12 mouse cellular contexts compared by ENCODE assay signal in the genomic region with DNA sequence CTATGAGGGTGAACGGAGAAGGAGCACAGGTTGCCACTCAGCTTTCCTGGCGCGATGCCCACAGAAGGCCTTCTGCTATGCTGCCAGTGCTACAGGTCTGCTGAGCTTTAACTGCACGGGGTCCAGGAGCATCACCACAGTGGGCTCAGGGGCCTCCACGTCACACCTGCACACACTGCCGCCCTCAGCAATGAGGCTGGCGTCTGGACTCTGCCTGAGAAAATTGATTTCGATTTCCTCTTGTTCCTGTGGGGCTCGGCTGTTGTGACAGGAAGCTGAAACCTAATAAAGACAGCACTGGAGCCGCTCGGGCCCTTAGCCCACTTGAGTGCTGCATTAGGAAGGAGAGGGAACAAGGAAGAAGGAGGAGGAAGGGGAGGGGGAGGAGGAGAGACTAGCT.
DNase-seq lines count a peak whose midpoint lies in the region; ATAC-seq and TF ChIP-seq lines count a peak whose summit lies in the region.
"Had no signal": no experiment of that assay in that cellular context is flagged by ENCODE, and none has a peak within 500 bp of the region (broad histone marks: within the 10 kb centered on the region; RNA-seq: fewer than 3 reads in every experiment).

No protein-coding gene starts in this region.

- no peaks in the 10 kb centered on the region for H3K27me3 ChIP-seq in lung, embryonic 14.5 days (ENCODE audit: insufficient read depth, low read length)
- H3K27me3 ChIP-seq: embryonic facial prominence, embryonic 15.5 days; heart, embryonic 12.5 days had no signal

- H3K27ac ChIP-seq in lung, embryonic 14.5 days (ENCODE audit: low read depth), result no peak overlapping the region
- H3K27ac ChIP-seq: embryonic facial prominence, embryonic 15.5 days had no signal

- no peak for ATAC-seq in lung, embryonic 14.5 days (ENCODE audit: insufficient read depth)
- ATAC-seq: CD4-positive, CD25-positive, alpha-beta regulatory T cell, adult 4 months had no signal

- H3K9me3 ChIP-seq in lung, embryonic 14.5 days (ENCODE audit: low read depth, low read length), result no peaks in the 10 kb centered on the region
- H3K9me3 ChIP-seq: embryonic facial prominence, embryonic 15.5 days; heart, embryonic 12.5 days had no signal

- no peak for TF ChIP-seq CTCF in lung, embryonic 14.5 days (IDR thresholded peaks at IDR 0.05; ENCODE audit: low read depth)

- no peaks in the 10 kb centered on the region; the same call in 1 of the 2 replicates for H3K4me1 ChIP-seq in lung, embryonic 14.5 days (ENCODE audit: insufficient read depth)
- H3K4me1 ChIP-seq: embryonic facial prominence, embryonic 15.5 days had no signal

- DNase-seq in cerebellum, postnatal 25 days, result peak; percentile 18 to 63
- no peak for DNase-seq in cerebellum, postnatal 4 days (ENCODE audit: low spot score in 2 of 2)
- DNase-seq in lung, embryonic 14.5 days, result peak; percentile 35
- DNase-seq in lung, postnatal 4 days, result no peak
- peak; percentile 7 for DNase-seq in embryo, embryonic 11.5 days (ENCODE audit: low read depth, low spot score)
- peak; percentile 17 for DNase-seq in kidney, postnatal 14 days
- DNase-seq in layer of hippocampus, adult 8-10 months (ENCODE audit: low spot score in 2 of 2), result no peak
- no peak for DNase-seq in frontal cortex, postnatal 10 days (ENCODE audit: low spot score in 2 of 2)
- DNase-seq: layer of hippocampus, postnatal 36 days had no signal

- H3K9ac ChIP-seq in lung, embryonic 14.5 days, result no peak overlapping the region
- H3K9ac ChIP-seq: embryonic facial prominence, embryonic 15.5 days; heart, embryonic 12.5 days had no signal

- H3K4me3 ChIP-seq in lung, embryonic 14.5 days (ENCODE audit: low read depth, low read length), result no peak overlapping the region
- H3K4me3 ChIP-seq: embryonic facial prominence, embryonic 15.5 days; heart, embryonic 12.5 days had no signal

- H3K36me3 ChIP-seq in lung, embryonic 14.5 days (ENCODE audit: insufficient read depth), result no peaks in the 10 kb centered on the region
- H3K36me3 ChIP-seq: embryonic facial prominence, embryonic 15.5 days; heart, embryonic 12.5 days had no signal

- no peak overlapping the region for H3K4me2 ChIP-seq in lung, embryonic 14.5 days
- H3K4me2 ChIP-seq: embryonic facial prominence, embryonic 15.5 days; heart, embryonic 12.5 days had no signal

- WGBS in lung, embryonic 14.5 days, result 44% methylated on average over 11 of the region's 11 CpGs

Comparison
In these comparisons a context has a peak if more than half of its experiments do, and no peak if none do; other contexts are left out.
1. DNase-seq: peak in cerebellum, postnatal 25 days (2 of 2), lung, embryonic 14.5 days (single experiment), embryo, embryonic 11.5 days (single experiment) and kidney, postnatal 14 days (single experiment); none in cerebellum, postnatal 4 days (0 of 2), lung, postnatal 4 days (0 of 2), layer of hippocampus, adult 8-10 months (0 of 2) and frontal cortex, postnatal 10 days (0 of 2).